9 mouse cellular contexts compared by ENCODE assay signal in genomic region chr14:77011804-77012203, GRCm38 (mm10). TPM values are rescaled to one million over a fixed set of nuclear protein-coding genes. Genes with fewer than 3 reads are reported as not detected.
DNase-seq lines count a peak whose midpoint lies in the region; ATAC-seq and TF ChIP-seq lines count a peak whose summit lies in the region.
"Had no signal": no experiment of that assay in that cellular context is flagged by ENCODE, and none has a peak within 500 bp of the region (broad histone marks: within the 10 kb centered on the region; RNA-seq: fewer than 3 reads in every experiment).

No protein-coding gene starts in this region.

- no peak overlapping the region for H3K4me2 ChIP-seq in intestine, embryonic 14.5 days (ENCODE audit: low read length)
- no peak overlapping the region for H3K4me2 ChIP-seq in intestine, embryonic 15.5 days (replicated peaks)
- no peak overlapping the region for H3K4me2 ChIP-seq in embryonic facial prominence, embryonic 14.5 days (ENCODE audit: low read depth, low read length)
- no peak overlapping the region for H3K4me2 ChIP-seq in hindbrain, embryonic 12.5 days (replicated peaks)

- 7% methylated on average over 3 of the region's 3 CpGs for WGBS in intestine, embryonic 14.5 days
- WGBS in intestine, embryonic 15.5 days: 5% methylated on average over 3 of the region's 3 CpGs
- WGBS in embryonic facial prominence, embryonic 14.5 days: 2% methylated on average over 3 of the region's 3 CpGs
- WGBS in hindbrain, embryonic 12.5 days: 4% methylated on average over 3 of the region's 3 CpGs

- no peaks in the 10 kb centered on the region for H3K9me3 ChIP-seq in intestine, embryonic 14.5 days (ENCODE audit: control insufficient read depth, low read length)
- no peaks in the 10 kb centered on the region for H3K9me3 ChIP-seq in intestine, embryonic 15.5 days
- no peaks in the 10 kb centered on the region for H3K9me3 ChIP-seq in embryonic facial prominence, embryonic 14.5 days (ENCODE audit: control insufficient read depth, low read length)
- H3K9me3 ChIP-seq in hindbrain, embryonic 12.5 days (replicated peaks): no peaks in the 10 kb centered on the region

- H3K36me3 ChIP-seq in intestine, embryonic 14.5 days (ENCODE audit: control insufficient read depth, insufficient read depth, low read length): no peaks in the 10 kb centered on the region
- H3K36me3 ChIP-seq in intestine, embryonic 15.5 days: no peaks in the 10 kb centered on the region
- H3K36me3 ChIP-seq in embryonic facial prominence, embryonic 14.5 days (ENCODE audit: control insufficient read depth, insufficient read depth, low read length): no peaks in the 10 kb centered on the region
- no peaks in the 10 kb centered on the region for H3K36me3 ChIP-seq in hindbrain, embryonic 12.5 days

- DNase-seq in intestine, embryonic 14.5 days (ENCODE audit: low spot score): peak; percentile 92
- DNase-seq in embryonic facial prominence, embryonic 14.5 days (ENCODE audit: low spot score): peak; percentile 70
- peak; percentile 74 to 83 for DNase-seq in layer of hippocampus, postnatal 14 days (ENCODE audit: low spot score in 2 of 2)
- peak; percentile 79 for DNase-seq in mesoderm, embryonic 11.5 days (ENCODE audit: low read depth, low spot score)
- DNase-seq in right cerebral cortex, postnatal 4 days: peak; percentile 75

- H3K9ac ChIP-seq in intestine, embryonic 14.5 days (ENCODE audit: low read length): no peak overlapping the region
- H3K9ac ChIP-seq in intestine, embryonic 15.5 days: no peak overlapping the region
- no peak overlapping the region for H3K9ac ChIP-seq in embryonic facial prominence, embryonic 14.5 days (ENCODE audit: low read depth, low read length)
- 0 out of 2 replicates have a peak overlapping the region, but pooled peaks have one; percentile 38 for H3K9ac ChIP-seq in hindbrain, embryonic 12.5 days

- no peaks in the 10 kb centered on the region for H3K4me1 ChIP-seq in intestine, embryonic 14.5 days (replicated peaks; ENCODE audit: control insufficient read depth, insufficient read depth, low read length)
- no peaks in the 10 kb centered on the region for H3K4me1 ChIP-seq in intestine, embryonic 15.5 days (replicated peaks)
- H3K4me1 ChIP-seq in bone marrow macrophage, adult 2 months (ENCODE audit: control insufficient read depth, insufficient read depth, low read length): no peaks in the 10 kb centered on the region
- no peaks in the 10 kb centered on the region; the same call in 1 of the 2 replicates for H3K4me1 ChIP-seq in embryonic facial prominence, embryonic 14.5 days (ENCODE audit: control insufficient read depth, insufficient read depth, low read length)
- H3K4me1 ChIP-seq in hindbrain, embryonic 12.5 days: no peaks in the 10 kb centered on the region

- H3K27ac ChIP-seq in intestine, embryonic 14.5 days (ENCODE audit: low read depth): no peak overlapping the region
- no peak overlapping the region for H3K27ac ChIP-seq in intestine, embryonic 15.5 days
- H3K27ac ChIP-seq in bone marrow macrophage, adult 2 months (ENCODE audit: insufficient read depth, low read depth, low read length): no peak overlapping the region
- H3K27ac ChIP-seq in embryonic facial prominence, embryonic 14.5 days (replicated peaks; ENCODE audit: low read depth, low read length): no peak overlapping the region
- no peak overlapping the region for H3K27ac ChIP-seq in hindbrain, embryonic 12.5 days

- H3K27me3 ChIP-seq in intestine, embryonic 14.5 days (replicated peaks; ENCODE audit: control insufficient read depth, insufficient read depth, low read length): no peaks in the 10 kb centered on the region
- no peaks in the 10 kb centered on the region for H3K27me3 ChIP-seq in intestine, embryonic 15.5 days (replicated peaks)
- no peaks in the 10 kb centered on the region for H3K27me3 ChIP-seq in embryonic facial prominence, embryonic 14.5 days (replicated peaks; ENCODE audit: control insufficient read depth, insufficient read depth, low read length)
- H3K27me3 ChIP-seq in hindbrain, embryonic 12.5 days: no peaks in the 10 kb centered on the region

- peak; percentile 35; the same call in 1 of the 2 replicates for TF ChIP-seq CTCF in bone marrow macrophage, adult 2 months (IDR thresholded peaks at IDR 0.05; ENCODE audit: low read depth, low read length)

- no peak overlapping the region for H3K4me3 ChIP-seq in intestine, embryonic 14.5 days (ENCODE audit: low read depth, low read length)
- no peak overlapping the region for H3K4me3 ChIP-seq in intestine, embryonic 15.5 days (replicated peaks)
- H3K4me3 ChIP-seq in bone marrow macrophage, adult 2 months (ENCODE audit: insufficient read depth, low read length): no peak overlapping the region
- H3K4me3 ChIP-seq in embryonic facial prominence, embryonic 14.5 days (ENCODE audit: low read depth, low read length): no peak overlapping the region
- no peak overlapping the region for H3K4me3 ChIP-seq in hindbrain, embryonic 12.5 days
- H3K4me3 ChIP-seq: myocyte had no signal

- no peak for TF ChIP-seq POLR2A in bone marrow macrophage, adult 2 months (IDR thresholded peaks at IDR 0.05; ENCODE audit: borderline replicate concordance, low read depth, low read length)

- ATAC-seq in intestine, embryonic 14.5 days (replicated peaks; ENCODE audit: low FRiP score, low TSS enrichment, low read depth): peak; percentile 56; the same call in 1 of the 2 replicates
- ATAC-seq in intestine, embryonic 15.5 days: no peak
- no peak for ATAC-seq in embryonic facial prominence, embryonic 14.5 days (ENCODE audit: low read depth)
- ATAC-seq in hindbrain, embryonic 12.5 days (ENCODE audit: low FRiP score): peak; percentile 67; the same call in 1 of the 2 replicates

RNA-seq across cellular contexts. Expression of gene Ccdc122, which starts 24.8 kb away (rescaled TPM):
- 3.9 and 4.3 TPM in 2 replicates for polyA plus RNA-seq in intestine, embryonic 14.5 days (2014; fragmentation: Nextera tagmentation; extraction: Ambion mirVana)
- polyA plus RNA-seq in intestine, embryonic 15.5 days (2015; fragmentation: Nextera tagmentation; extraction: Ambion mirVana): 3.3 and 3.7 TPM in 2 replicates
- polyA plus RNA-seq in bone marrow macrophage, adult 2 months (2012; ENCODE audit: insufficient read depth, insufficient read length, missing spikeins): 6.1 and 9.8 TPM in 2 replicates
- 4.0 and 4.4 TPM in 2 replicates for polyA plus RNA-seq in embryonic facial prominence, embryonic 14.5 days (2014; fragmentation: Nextera tagmentation; extraction: Ambion mirVana)
- 1.5 TPM in 2 replicates for polyA plus RNA-seq in hindbrain, embryonic 12.5 days (2016; fragmentation: Nextera tagmentation; extraction: Ambion mirVana)
- 1 to 10 TPM; 2.0 to 2.3 TPM for total RNA-seq in layer of hippocampus, postnatal 14 days (2021)

RNA-seq across cellular contexts. Expression of gene Lacc1, which starts 24.9 kb away (rescaled TPM):
- 8.5 and 9.5 TPM in 2 replicates for polyA plus RNA-seq in intestine, embryonic 14.5 days (2014; fragmentation: Nextera tagmentation; extraction: Ambion mirVana)
- polyA plus RNA-seq in intestine, embryonic 15.5 days (2015; fragmentation: Nextera tagmentation; extraction: Ambion mirVana): 7.4 and 9.3 TPM in 2 replicates
- 120 and 129 TPM in 2 replicates for polyA plus RNA-seq in bone marrow macrophage, adult 2 months (2012; ENCODE audit: insufficient read depth, insufficient read length, missing spikeins)
- polyA plus RNA-seq in embryonic facial prominence, embryonic 14.5 days (2014; fragmentation: Nextera tagmentation; extraction: Ambion mirVana): 11.5 and 12.3 TPM in 2 replicates
- 5.5 TPM in 2 replicates for polyA plus RNA-seq in hindbrain, embryonic 12.5 days (2016; fragmentation: Nextera tagmentation; extraction: Ambion mirVana)
- 1 to 10 TPM; 4.7 to 4.8 TPM for total RNA-seq in layer of hippocampus, postnatal 14 days (2021)

Comparison
In these comparisons a context has a peak if more than half of its experiments do, and no peak if none do; other contexts are left out.
1. ATAC-seq: peak in intestine, embryonic 14.5 days (single experiment) and hindbrain, embryonic 12.5 days (single experiment); none in intestine, embryonic 15.5 days (single experiment) and embryonic facial prominence, embryonic 14.5 days (single experiment).
2. Peak in every context shown above with its lines, with median percentiles within 50 percentile points of each other: DNase-seq.